Comparison of ENCODE assay signal across 24 mouse cellular contexts in the genomic region with DNA sequence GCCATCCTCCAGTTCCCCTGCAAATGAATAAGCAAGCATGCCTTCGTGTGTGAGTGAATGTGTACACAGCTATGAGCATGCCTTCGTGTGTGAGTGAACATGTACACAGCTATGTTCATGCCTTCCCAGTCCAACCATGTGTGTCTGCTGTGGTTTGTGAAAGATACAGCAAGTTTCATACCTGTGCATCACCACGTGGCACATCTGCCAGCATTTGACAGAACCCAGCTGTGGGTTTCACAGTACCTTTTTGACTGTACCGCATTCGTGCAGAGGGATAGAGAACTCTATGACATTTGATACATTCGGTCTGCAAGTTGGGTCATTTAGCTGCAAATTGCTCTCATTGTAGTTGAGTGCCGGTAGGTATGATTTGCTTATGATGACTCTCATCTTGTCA. TPM values are rescaled to one million over a fixed set of nuclear protein-coding genes. Genes with fewer than 3 reads are reported as not detected.
"Had no signal": no experiment of that assay in that cellular context is flagged by ENCODE, and none has a peak within 500 bp of the region (broad histone marks: within the 10 kb centered on the region; RNA-seq: fewer than 3 reads in every experiment).

No protein-coding gene starts in this region.

- H3K4me1 ChIP-seq: neural tube, embryonic 13.5 days; neural tube, embryonic 15.5 days; stomach, embryonic 15.5 days had no signal

- H3K27ac ChIP-seq: neural tube, embryonic 13.5 days; neural tube, embryonic 15.5 days; stomach, embryonic 15.5 days; stomach, postnatal 0 days had no signal

- DNase-seq: retina, postnatal 1 day; right cerebral cortex, adult 18-20 months; right cerebral cortex, postnatal 14 days; right cerebral cortex, postnatal 25 days; right cerebral cortex, postnatal 4 days; spleen, adult 18-20 months; thymus, adult 18-20 months; thymus, adult 2 months; thymus, postnatal 14 days; thymus, postnatal 25 days; thymus, postnatal 36 days; thymus, postnatal 4 days had no signal

- H3K9ac ChIP-seq: neural tube, embryonic 13.5 days; neural tube, embryonic 15.5 days; stomach, embryonic 15.5 days had no signal

- H3K4me3 ChIP-seq: neural tube, embryonic 13.5 days; neural tube, embryonic 15.5 days; stomach, embryonic 15.5 days had no signal

- H3K36me3 ChIP-seq: neural tube, embryonic 13.5 days; neural tube, embryonic 15.5 days; stomach, embryonic 15.5 days had no signal

- H3K9me3 ChIP-seq: neural tube, embryonic 13.5 days; neural tube, embryonic 15.5 days; stomach, embryonic 15.5 days had no signal

- H3K4me2 ChIP-seq: neural tube, embryonic 13.5 days; neural tube, embryonic 15.5 days; stomach, embryonic 15.5 days had no signal

- H3K27me3 ChIP-seq: neural tube, embryonic 13.5 days; neural tube, embryonic 15.5 days; stomach, embryonic 15.5 days had no signal

RNA-seq across cellular contexts. Expression of gene Cuzd1, which starts 7.6 kb away (rescaled TPM):
- total RNA-seq: neutrophil, adult 5-6 weeks had no signal
- polyA plus RNA-seq: neural tube, embryonic 13.5 days; neural tube, embryonic 14.5 days; neural tube, embryonic 15.5 days; stomach, embryonic 14.5 days; urinary bladder, adult 2 months had no signal

RNA-seq across cellular contexts. Expression of gene Fam24b, which starts 14.8 kb away (rescaled TPM):
- total RNA-seq: neutrophil, adult 5-6 weeks had no signal
- polyA plus RNA-seq: neural tube, embryonic 13.5 days; neural tube, embryonic 14.5 days; neural tube, embryonic 15.5 days; small intestine, adult 2 months; spleen, adult 2 months; stomach, embryonic 14.5 days; stomach, embryonic 15.5 days; stomach, embryonic 16.5 days; stomach, postnatal 0 days; thymus, postnatal 0 days; urinary bladder, adult 2 months had no signal

RNA-seq across cellular contexts. Expression of gene Fam24a, which starts 19.2 kb away (rescaled TPM):
- total RNA-seq: neutrophil, adult 5-6 weeks had no signal
- polyA plus RNA-seq: neural tube, embryonic 13.5 days; neural tube, embryonic 14.5 days; neural tube, embryonic 15.5 days; small intestine, adult 2 months; spleen, adult 2 months; stomach, embryonic 14.5 days; stomach, embryonic 15.5 days; stomach, embryonic 16.5 days; stomach, postnatal 0 days; thymus, adult 2 months; thymus, postnatal 0 days; urinary bladder, adult 2 months had no signal
